13 mouse cellular contexts compared by ENCODE assay signal in the genomic region with DNA sequence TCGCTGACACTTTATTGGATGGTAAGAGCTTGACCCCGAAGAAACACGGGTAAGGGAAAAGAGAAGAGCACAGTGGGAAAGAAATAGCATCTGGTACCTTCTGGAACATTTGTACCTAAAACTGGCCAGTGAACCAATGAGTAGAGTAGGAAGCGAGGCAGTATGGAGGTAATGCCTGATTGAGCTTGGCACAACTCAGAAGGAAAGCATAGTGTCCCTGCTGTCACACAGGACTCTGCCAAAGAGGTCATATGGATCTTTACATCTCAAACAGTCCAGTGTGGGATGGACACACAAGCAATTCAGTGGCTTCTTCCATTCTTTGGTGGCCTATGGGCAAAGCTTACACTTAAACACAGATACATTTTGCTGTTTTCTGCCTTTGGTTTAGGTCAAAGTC.
"Had no signal": no experiment of that assay in that cellular context is flagged by ENCODE, and none has a peak within 500 bp of the region (broad histone marks: within the 10 kb centered on the region; RNA-seq: fewer than 3 reads in every experiment).

No protein-coding gene starts in this region.

- DNase-seq: lung, embryonic 14.5 days; lung, postnatal 10 days; lung, postnatal 4 days; midbrain, embryonic 14.5 days; retina, postnatal 1 day; right cerebral cortex, adult 18-20 months; right cerebral cortex, postnatal 25 days; right cerebral cortex, postnatal 4 days; spleen, adult 18-20 months; thymus, adult 18-20 months; thymus, postnatal 14 days; thymus, postnatal 36 days had no signal

- ATAC-seq: midbrain, embryonic 16.5 days had no signal
